Mouse (Mus musculus): ENCODE measurements at regions not wholly inside any gene's neighbourhood (a gene's known extent, or its start where the extent isn't known, plus 50 kb on each side); places are given as distances from the start of the nearest gene placed in this dataset.

- H3K9ac ChIP-seq (ENCODE audit: low read length), result no peak overlapping the region
- ATAC-seq (ENCODE audit: low FRiP score), result no peak
- H3K4me2 ChIP-seq, result no peak overlapping the region
- WGBS, result 86% methylated on average over 5 of the region's 5 CpGs
- no peak for DNase-seq (ENCODE audit: low spot score, missing footprints)
- no peak overlapping the region for H3K4me3 ChIP-seq (ENCODE audit: low read depth, low read length)
- H3K9me3 ChIP-seq (ENCODE audit: control insufficient read depth, low read length), result no peaks in the 10 kb centered on the region
- no peaks in the 10 kb centered on the region for H3K36me3 ChIP-seq (ENCODE audit: control insufficient read depth, insufficient read depth, low read length)
- H3K27ac ChIP-seq (ENCODE audit: low read depth, low read length), result no peak overlapping the region
- H3K27me3 ChIP-seq (ENCODE audit: control insufficient read depth, insufficient read depth, low read length), result no peaks in the 10 kb centered on the region
- H3K4me1 ChIP-seq (ENCODE audit: control insufficient read depth, insufficient read depth, low read length), result peaks cover 2% of the 10 kb centered on the region; the same call in 1 of the 2 replicates
Measured at GRCm38 (mm10) chr4:11869721-11870120, 111.3 kb downstream of the Gm10604 start.

- Histone ChIP-seq H3K4me1 (ENCODE audit: control insufficient read depth, insufficient read depth, low read length) (peaks cover 2% of the 10 kb centered on the region; the same call in 1 of the 2 replicates), H3K4me2 (no peak overlapping the region), H3K9ac (ENCODE audit: low read length) (no peak overlapping the region), H3K36me3 (ENCODE audit: control insufficient read depth, insufficient read depth, low read length) (no peaks in the 10 kb centered on the region), H3K4me3 (ENCODE audit: low read depth, low read length) (no peak overlapping the region), H3K27me3 (ENCODE audit: control insufficient read depth, insufficient read depth, low read length) (no peaks in the 10 kb centered on the region), H3K27ac (ENCODE audit: low read depth, low read length) (no peak overlapping the region), H3K9me3 (ENCODE audit: control insufficient read depth, low read length) (no peaks in the 10 kb centered on the region)
- DNase-seq (ENCODE audit: low spot score, missing footprints) (no peak), ATAC-seq (ENCODE audit: low FRiP score) (no peak)
- 74% methylated on average over 1 of the region's 1 CpGs for WGBS
Measured at GRCm38 (mm10) chr4:11868565-11868964, 112.5 kb downstream of the Gm10604 start.

Measured in midbrain, embryonic 11.5 days (tissue).